Mouse (Mus musculus) CD4-positive, CD25-positive, alpha-beta regulatory T cell (primary cell): ENCODE results near the gene Olfr902. TPM values are rescaled to one million over a fixed set of nuclear protein-coding genes. Genes with fewer than 3 reads are reported as not detected.

Source experiments
- polyA plus RNA-seq: library from polyadenylated mRNA; unstranded; fragments of 100-300 nt; shearing (Covaris generic); gene quantifications from one replicate; pipeline ENCODE4 v1.2.1, GENCODE M21; 2017

Olfr902 gene
- not detected for polyA plus RNA-seq

DNA sequence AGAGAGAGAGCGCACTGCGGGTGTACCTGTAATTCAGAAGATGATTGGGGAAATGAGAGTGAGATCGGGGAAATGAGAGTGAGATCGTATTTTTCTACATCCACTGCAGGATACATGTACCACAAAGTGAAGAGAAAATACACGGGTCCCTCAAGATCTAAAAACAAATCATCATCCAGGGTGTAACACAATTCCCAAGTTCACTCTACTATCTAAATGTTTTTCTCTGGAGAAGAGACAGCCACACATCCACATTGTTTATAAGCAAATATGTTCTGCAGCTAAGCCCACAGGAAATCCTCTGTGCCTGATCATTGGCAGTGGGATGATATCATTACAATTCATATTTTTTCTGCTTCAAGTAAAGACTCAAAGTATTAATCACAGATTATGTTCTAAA, at the start of gene Olfr902:
Gene Olfr902 (plus strand): TSS at position 301 of the 400 bp plus-strand sequence.

DNA sequence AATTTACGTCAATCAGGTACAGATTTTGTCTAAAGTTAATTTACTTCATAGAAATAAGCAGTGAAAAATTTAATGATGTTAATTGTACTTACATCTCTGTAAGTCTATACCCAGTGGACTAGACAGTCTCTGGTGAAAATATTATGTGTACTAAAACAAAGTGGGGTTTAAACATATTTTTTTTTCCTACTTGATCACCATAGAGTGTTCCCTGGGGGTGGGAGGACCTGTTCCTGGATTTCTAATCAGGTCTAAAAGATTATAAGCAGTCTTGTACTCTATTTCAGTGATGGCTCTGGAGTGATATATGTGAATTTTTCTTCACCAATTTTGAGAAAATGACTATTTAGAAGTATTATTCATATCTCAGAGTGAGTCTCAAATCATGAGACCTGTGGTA, 46.1 kb upstream of the Olfr902 start, which contains the start of gene Olfr147:
Gene Olfr147 (plus strand): TSS at position 301 of the 400 bp plus-strand sequence.

DNA sequence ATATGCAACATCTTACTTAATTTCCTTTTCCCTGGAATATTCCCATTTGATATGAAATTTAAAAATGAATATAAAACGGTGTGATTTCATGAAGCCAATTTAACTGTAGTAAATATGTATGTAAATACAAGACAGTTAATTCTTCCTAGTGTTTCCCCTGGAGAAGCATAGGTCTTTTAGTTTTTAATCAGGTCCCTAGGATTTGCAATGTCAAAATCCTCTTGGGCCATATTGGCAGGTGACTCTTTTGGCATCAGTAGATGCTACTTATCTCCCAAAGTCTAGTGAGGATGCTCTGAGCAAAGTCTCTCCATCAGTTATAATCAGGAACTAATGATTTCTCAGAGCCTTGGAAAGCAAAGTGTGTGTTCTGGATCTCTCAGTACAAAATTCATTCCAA, 18.3 kb upstream of the Olfr902 start, which contains the start of gene Olfr901:
Gene Olfr901 (plus strand): TSS at position 301 of the 400 bp plus-strand sequence.

DNA sequence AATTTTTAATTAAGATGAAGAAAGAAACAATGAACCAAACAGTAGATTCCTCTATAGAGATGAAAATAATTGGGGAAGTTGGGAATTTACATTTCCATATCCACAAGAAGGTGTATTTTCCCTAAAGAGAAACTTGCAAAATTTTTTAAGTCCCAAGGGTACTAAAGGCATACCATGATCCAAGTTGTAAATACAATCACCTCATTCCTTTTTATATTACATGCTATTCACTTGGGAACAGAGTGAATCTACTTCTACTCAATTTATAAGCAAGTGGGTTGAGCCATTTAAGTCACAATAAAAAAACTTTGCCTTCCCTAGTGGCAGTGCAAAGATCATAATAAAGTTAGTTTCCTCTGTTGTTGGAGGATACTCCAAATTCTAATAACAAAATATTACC, 15.4 kb downstream of the Olfr902 start, which contains the start of gene Olfr904:
Gene Olfr904 (plus strand): TSS at position 301 of the 400 bp plus-strand sequence.

DNA sequence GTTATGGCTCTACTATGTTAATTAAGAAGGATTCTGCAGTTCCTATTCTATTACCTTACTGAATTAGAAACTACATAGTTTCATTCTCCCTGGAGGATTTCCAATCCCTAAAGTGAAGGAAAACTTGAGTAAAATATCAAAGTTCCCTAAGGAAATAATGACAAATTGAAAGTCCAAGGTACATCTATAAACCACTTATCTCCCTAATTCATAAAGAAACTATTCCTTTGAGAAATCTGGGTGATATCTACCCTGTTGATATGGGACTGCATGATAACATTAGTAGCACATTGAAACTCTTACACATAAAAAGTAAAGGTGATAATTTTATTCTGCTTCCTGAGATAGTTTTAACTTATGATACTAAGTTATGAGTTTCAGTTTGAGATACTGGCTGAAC, 23.4 kb downstream of the Olfr902 start, which contains the start of gene Olfr905:
Gene Olfr905 (plus strand): TSS at position 301 of the 400 bp plus-strand sequence.

DNA sequence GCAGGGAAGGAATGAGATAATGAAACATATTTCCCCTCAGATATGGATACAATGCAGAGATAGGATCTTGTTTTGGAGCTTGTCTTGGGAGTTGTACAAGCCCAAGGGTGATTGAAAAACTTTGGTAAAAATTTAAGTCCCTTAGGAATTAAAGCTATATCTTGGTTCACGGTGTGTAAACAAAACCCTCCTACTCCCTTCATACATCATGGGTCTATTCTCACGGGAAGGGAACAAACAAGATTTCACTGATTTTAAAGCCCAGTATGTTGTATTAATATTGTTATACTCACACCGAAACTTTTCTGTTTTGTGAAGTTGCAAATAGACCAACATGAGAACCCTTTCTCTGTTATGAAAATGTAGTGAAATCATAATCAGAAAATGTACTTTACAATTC, 39.3 kb downstream of the Olfr902 start, which contains the start of gene Olfr906:
Gene Olfr906 (plus strand): TSS at position 301 of the 400 bp plus-strand sequence.

DNA sequence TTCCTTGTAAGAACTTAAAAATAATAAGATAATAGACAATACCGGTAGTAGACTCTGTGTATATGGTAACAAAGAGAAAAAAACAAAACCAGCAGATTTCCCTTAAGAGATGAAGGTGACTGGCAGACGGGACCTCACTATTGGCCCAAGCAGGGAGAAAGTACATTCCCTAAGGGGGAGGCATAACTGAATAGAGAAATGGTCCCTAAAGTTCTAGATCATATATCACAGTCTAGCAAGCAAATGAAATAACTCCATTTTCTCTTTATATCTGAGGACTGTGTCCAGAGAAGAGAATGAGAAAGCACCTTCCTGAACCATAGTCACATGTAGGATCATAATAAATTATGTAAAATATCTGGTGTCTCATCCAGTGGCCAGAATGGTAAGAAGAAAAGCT, 48.0 kb downstream of the Olfr902 start, which contains the start of gene Olfr907:
Gene Olfr907 (plus strand): TSS at position 301 of the 400 bp plus-strand sequence.

Other genes with a start within 250 kb of the Olfr902 start
- not detected for gene Olfr893, start 239.3 kb upstream of the Olfr902 start, polyA plus RNA-seq
- gene Olfr894, start 229.6 kb upstream of the Olfr902 start, polyA plus RNA-seq = not detected
- gene Olfr143, start 194.9 kb upstream of the Olfr902 start, polyA plus RNA-seq = not detected
- not detected for gene Olfr895, start 179.8 kb upstream of the Olfr902 start, polyA plus RNA-seq
- not detected for gene Olfr896-ps1, start 156.5 kb upstream of the Olfr902 start, polyA plus RNA-seq
- gene Olfr25, start 118.6 kb upstream of the Olfr902 start, polyA plus RNA-seq = 0.07 TPM
- gene Olfr898, start 99.2 kb upstream of the Olfr902 start, polyA plus RNA-seq = 0.12 TPM
- 0.06 TPM for gene Olfr250, start 80.8 kb upstream of the Olfr902 start, polyA plus RNA-seq
- 0.08 TPM for gene Olfr251, start 70.6 kb upstream of the Olfr902 start, polyA plus RNA-seq
- 0.14 TPM for gene Olfr147, start 46.0 kb upstream of the Olfr902 start, polyA plus RNA-seq
- gene Olfr901, start 18.2 kb upstream of the Olfr902 start, polyA plus RNA-seq = not detected
- gene Olfr904, start 15.5 kb downstream of the Olfr902 start, polyA plus RNA-seq = 0.07 TPM
- gene Olfr905, start 23.5 kb downstream of the Olfr902 start, polyA plus RNA-seq = 0.14 TPM
- gene Olfr906, start 39.4 kb downstream of the Olfr902 start, polyA plus RNA-seq = not detected
- gene Olfr907, start 48.1 kb downstream of the Olfr902 start, polyA plus RNA-seq = not detected
- not detected for gene Olfr911-ps1, start 73.9 kb downstream of the Olfr902 start, polyA plus RNA-seq
- gene Olfr910, start 90.2 kb downstream of the Olfr902 start, polyA plus RNA-seq = not detected
- gene Olfr912, start 132.5 kb downstream of the Olfr902 start, polyA plus RNA-seq = 0.08 TPM
- gene Olfr913, start 145.1 kb downstream of the Olfr902 start, polyA plus RNA-seq = not detected
- not detected for gene Olfr914, start 157.4 kb downstream of the Olfr902 start, polyA plus RNA-seq
- 0.08 TPM for gene Olfr916, start 212.2 kb downstream of the Olfr902 start, polyA plus RNA-seq
- not detected for gene Olfr917, start 218.2 kb downstream of the Olfr902 start, polyA plus RNA-seq
- not detected for gene Olfr918, start 226.9 kb downstream of the Olfr902 start, polyA plus RNA-seq